Comparison of ENCODE assay signal across 14 mouse cellular contexts in the genomic region with DNA sequence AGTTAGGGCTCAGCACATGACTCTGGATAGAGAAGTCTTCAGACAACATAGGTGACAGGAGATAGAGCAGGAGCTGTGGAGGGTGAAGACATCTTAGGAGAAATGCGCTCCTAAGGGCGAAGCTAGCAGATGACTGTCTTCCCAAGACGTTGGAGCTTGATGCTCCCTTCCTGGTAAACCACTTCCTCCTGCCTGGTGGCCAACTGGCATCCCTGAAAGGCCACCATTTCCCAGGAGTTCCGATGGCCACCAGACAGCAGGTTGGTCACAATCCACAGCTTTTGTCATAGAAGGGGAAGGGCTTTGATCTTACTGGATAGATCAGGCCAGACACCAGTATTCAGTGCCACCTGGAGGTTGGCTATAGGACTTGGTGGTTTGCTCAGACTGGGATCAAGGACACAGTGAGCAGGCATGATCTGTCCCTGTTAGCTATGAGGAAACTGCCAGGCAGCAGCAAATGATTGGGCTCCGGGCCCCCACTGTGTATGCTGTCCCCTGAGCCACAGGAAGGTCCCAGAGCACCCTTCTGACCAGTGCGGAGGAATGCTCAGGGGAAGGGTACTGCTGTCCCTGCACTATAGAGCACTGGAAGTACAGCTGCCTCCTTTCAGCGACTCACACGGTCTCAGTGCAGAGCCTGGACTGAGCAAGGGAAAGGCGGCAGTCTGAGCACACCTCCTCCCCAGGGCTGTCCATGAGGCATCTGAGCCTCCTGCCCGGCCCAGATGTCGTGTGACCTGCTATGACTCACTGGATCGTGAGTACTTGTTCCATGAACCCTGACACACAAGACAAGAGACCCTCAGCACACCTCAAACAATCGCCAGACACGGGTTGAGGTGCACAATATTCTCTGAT. TPM values are rescaled to one million over a fixed set of nuclear protein-coding genes. Genes with fewer than 3 reads are reported as not detected.
DNase-seq lines count a peak whose midpoint lies in the region; ATAC-seq and TF ChIP-seq lines count a peak whose summit lies in the region.
"Had no signal": no experiment of that assay in that cellular context is flagged by ENCODE, and none has a peak within 500 bp of the region (broad histone marks: within the 10 kb centered on the region; RNA-seq: fewer than 3 reads in every experiment).

No protein-coding gene starts in this region.

- H3K9ac ChIP-seq in forebrain, embryonic 13.5 days, result no peak overlapping the region
- no peak overlapping the region for H3K9ac ChIP-seq in kidney, postnatal 0 days (ENCODE audit: low read depth, low read length)
- no peak overlapping the region for H3K9ac ChIP-seq in kidney, embryonic 14.5 days (ENCODE audit: low read depth, low read length)
- peak overlapping the region; percentile 23; the same call in 1 of the 2 replicates for H3K9ac ChIP-seq in limb, embryonic 12.5 days (replicated peaks)
- H3K9ac ChIP-seq: hindbrain, embryonic 13.5 days had no signal

- no peak for TF ChIP-seq CTCF in kidney, postnatal 0 days (IDR thresholded peaks at IDR 0.05; ENCODE audit: low read depth)

- WGBS in forebrain, embryonic 13.5 days, result 74% methylated on average over 14 of the region's 14 CpGs
- 77% methylated on average over 14 of the region's 14 CpGs for whole genome bisulfite sequencing in forebrain, embryonic 10.5 days
- 59% methylated on average over 14 of the region's 14 CpGs for WGBS in kidney, postnatal 0 days
- 71% methylated on average over 14 of the region's 14 CpGs for WGBS in kidney, embryonic 14.5 days
- whole genome bisulfite sequencing in limb, embryonic 12.5 days, result 67% methylated on average over 14 of the region's 14 CpGs

- DNase-seq in forebrain, embryonic 10.5 days (ENCODE audit: extremely low spot score, low spot score), result no peak
- no peak for DNase-seq in kidney, postnatal 0 days (ENCODE audit: low spot score)
- peak; percentile 74 for DNase-seq in MN1 (ENCODE audit: low spot score)
- no peak for DNase-seq in frontal cortex, adult 2 months (ENCODE audit: extremely low spot score in 1 of 2, low spot score in 1 of 2)
- DNase-seq: adrenal gland, adult 8-10 months; B cell, adult 2 months; cerebellum, adult 2 months; kidney, postnatal 14 days; midbrain, embryonic 14.5 days had no signal

- H3K36me3 ChIP-seq in forebrain, embryonic 13.5 days (ENCODE audit: poor library complexity, severe bottlenecking), result no peaks in the 10 kb centered on the region
- H3K36me3 ChIP-seq in forebrain, embryonic 10.5 days (replicated peaks), result no peaks in the 10 kb centered on the region
- H3K36me3 ChIP-seq in kidney, postnatal 0 days (ENCODE audit: insufficient read depth, low read length), result no peaks in the 10 kb centered on the region
- H3K36me3 ChIP-seq in kidney, embryonic 14.5 days (ENCODE audit: control insufficient read depth, insufficient read depth, low read length), result no peaks in the 10 kb centered on the region
- H3K36me3 ChIP-seq in limb, embryonic 12.5 days, result no peaks in the 10 kb centered on the region
- H3K36me3 ChIP-seq: hindbrain, embryonic 13.5 days had no signal

- no peak overlapping the region for H3K4me3 ChIP-seq in forebrain, embryonic 13.5 days
- no peak overlapping the region for H3K4me3 ChIP-seq in forebrain, embryonic 10.5 days
- no peak overlapping the region for H3K4me3 ChIP-seq in kidney, postnatal 0 days (replicated peaks; ENCODE audit: low read depth, low read length)
- H3K4me3 ChIP-seq in kidney, embryonic 14.5 days (ENCODE audit: low read length), result no peak overlapping the region
- H3K4me3 ChIP-seq in limb, embryonic 12.5 days (replicated peaks), result no peak overlapping the region
- H3K4me3 ChIP-seq: hindbrain, embryonic 13.5 days had no signal

- no peaks in the 10 kb centered on the region for H3K4me1 ChIP-seq in forebrain, embryonic 13.5 days
- H3K4me1 ChIP-seq in forebrain, embryonic 10.5 days, result no peaks in the 10 kb centered on the region
- no peaks in the 10 kb centered on the region for H3K4me1 ChIP-seq in kidney, postnatal 0 days (replicated peaks; ENCODE audit: insufficient read depth, low read length)
- H3K4me1 ChIP-seq in kidney, embryonic 14.5 days (ENCODE audit: control insufficient read depth, insufficient read depth, low read length), result 0 out of 2 replicates have a peak, but pooled peaks cover 2% of the 10 kb centered on the region
- peaks cover 7% of the 10 kb centered on the region; the same call in 1 of the 2 replicates for H3K4me1 ChIP-seq in limb, embryonic 12.5 days (replicated peaks)
- H3K4me1 ChIP-seq: hindbrain, embryonic 13.5 days had no signal

- H3K4me2 ChIP-seq in forebrain, embryonic 13.5 days, result 0 out of 2 replicates have a peak overlapping the region, but pooled peaks have one; percentile 25
- H3K4me2 ChIP-seq in kidney, postnatal 0 days (ENCODE audit: low read length), result no peak overlapping the region
- H3K4me2 ChIP-seq in kidney, embryonic 14.5 days (replicated peaks; ENCODE audit: low read depth, low read length), result no peak overlapping the region
- peak overlapping the region; percentile 35 for H3K4me2 ChIP-seq in limb, embryonic 12.5 days

- H3K27ac ChIP-seq in forebrain, embryonic 13.5 days, result no peak overlapping the region
- no peak overlapping the region for H3K27ac ChIP-seq in forebrain, embryonic 10.5 days
- H3K27ac ChIP-seq in kidney, postnatal 0 days, result no peak overlapping the region
- no peak overlapping the region for H3K27ac ChIP-seq in kidney, embryonic 14.5 days (ENCODE audit: low read depth, low read length)
- H3K27ac ChIP-seq in limb, embryonic 12.5 days, result peak overlapping the region; percentile 17; the same call in 1 of the 2 replicates
- H3K27ac ChIP-seq: hindbrain, embryonic 13.5 days had no signal

- peaks cover 15% of the 10 kb centered on the region for H3K27me3 ChIP-seq in forebrain, embryonic 13.5 days
- peaks cover 34% of the 10 kb centered on the region for H3K27me3 ChIP-seq in forebrain, embryonic 10.5 days (ENCODE audit: poor library complexity, severe bottlenecking)
- H3K27me3 ChIP-seq in kidney, postnatal 0 days (ENCODE audit: insufficient read depth, low read length), result no peaks in the 10 kb centered on the region
- H3K27me3 ChIP-seq in kidney, embryonic 14.5 days (ENCODE audit: control insufficient read depth, insufficient read depth, low read length), result peaks cover 4% of the 10 kb centered on the region; the same call in 1 of the 2 replicates
- peaks cover 20% of the 10 kb centered on the region for H3K27me3 ChIP-seq in limb, embryonic 12.5 days

- ATAC-seq in forebrain, embryonic 13.5 days, result no peak
- ATAC-seq in kidney, postnatal 0 days (replicated peaks; ENCODE audit: low FRiP score, low read depth), result peak; percentile 55; the same call in 1 of the 2 replicates
- no peak for ATAC-seq in kidney, embryonic 14.5 days (ENCODE audit: low FRiP score, low TSS enrichment)
- no peak for ATAC-seq in limb, embryonic 12.5 days (ENCODE audit: insufficient number of reproducible peaks, insufficient read depth, low FRiP score, low TSS enrichment, low read depth)
- ATAC-seq in monocyte, adult 5-6 weeks (replicated peaks; ENCODE audit: insufficient number of reproducible peaks, low FRiP score, low TSS enrichment, poor library complexity, severe bottlenecking), result no peak

- peaks cover 18% of the 10 kb centered on the region for H3K9me3 ChIP-seq in forebrain, embryonic 13.5 days (replicated peaks)
- peaks cover 29% of the 10 kb centered on the region for H3K9me3 ChIP-seq in forebrain, embryonic 10.5 days
- no peaks in the 10 kb centered on the region for H3K9me3 ChIP-seq in kidney, postnatal 0 days (replicated peaks; ENCODE audit: low read length)
- peaks cover 24% of the 10 kb centered on the region for H3K9me3 ChIP-seq in kidney, embryonic 14.5 days (ENCODE audit: control insufficient read depth, low read length)
- peaks cover 24% of the 10 kb centered on the region; the same call in 1 of the 2 replicates for H3K9me3 ChIP-seq in limb, embryonic 12.5 days

RNA-seq across cellular contexts. Expression of a gene that starts 0.6 kb away (rescaled TPM):
- 2.7 and 4.0 TPM in 2 replicates for polyA plus RNA-seq in forebrain, embryonic 13.5 days (2015; fragmentation: Nextera tagmentation; extraction: Ambion mirVana)
- 12.3 and 14.2 TPM in 2 replicates for polyA plus RNA-seq in forebrain, embryonic 10.5 days (2016; fragmentation: Nextera tagmentation; extraction: Ambion mirVana)
- 2.6 and 4.5 TPM in 2 replicates for polyA plus RNA-seq in kidney, postnatal 0 days (2015; fragmentation: Nextera tagmentation; extraction: Ambion mirVana)
- 5.2 and 7.9 TPM in 2 replicates for polyA plus RNA-seq in kidney, embryonic 14.5 days (2014; fragmentation: Nextera tagmentation; extraction: Ambion mirVana)
- polyA plus RNA-seq in limb, embryonic 12.5 days (2016; fragmentation: Nextera tagmentation; extraction: Ambion mirVana), result 6.4 and 8.4 TPM in 2 replicates
- total RNA-seq in monocyte, adult 5-6 weeks (2017), result 2.3 to 66.8 TPM (median 12.5 TPM) in 3 replicates
- 1.3 and 2.2 TPM in 2 replicates for polyA plus RNA-seq in frontal cortex, adult 2 months (2012; rRNA removed)

RNA-seq across cellular contexts. Expression of a gene that starts 22.0 kb away (rescaled TPM):
- 58.4 and 63.1 TPM in 2 replicates for polyA plus RNA-seq in forebrain, embryonic 13.5 days (2015; fragmentation: Nextera tagmentation; extraction: Ambion mirVana)
- polyA plus RNA-seq in forebrain, embryonic 10.5 days (2016; fragmentation: Nextera tagmentation; extraction: Ambion mirVana), result 39.1 and 43.3 TPM in 2 replicates
- 32.4 and 32.6 TPM in 2 replicates for polyA plus RNA-seq in kidney, postnatal 0 days (2015; fragmentation: Nextera tagmentation; extraction: Ambion mirVana)
- polyA plus RNA-seq in kidney, embryonic 14.5 days (2014; fragmentation: Nextera tagmentation; extraction: Ambion mirVana), result 19.3 and 26.2 TPM in 2 replicates
- 36.2 and 42.1 TPM in 2 replicates for polyA plus RNA-seq in limb, embryonic 12.5 days (2016; fragmentation: Nextera tagmentation; extraction: Ambion mirVana)
- total RNA-seq in monocyte, adult 5-6 weeks (2017), result 1.0 to 3.9 TPM (median 1.2 TPM) in 3 replicates
- 88.6 and 97.4 TPM in 2 replicates for polyA plus RNA-seq in frontal cortex, adult 2 months (2012; rRNA removed)

RNA-seq across cellular contexts. Expression of a gene that starts 22.0 kb away (rescaled TPM):
- 261 and 280 TPM in 2 replicates for polyA plus RNA-seq in forebrain, embryonic 13.5 days (2015; fragmentation: Nextera tagmentation; extraction: Ambion mirVana)
- 281 and 283 TPM in 2 replicates for polyA plus RNA-seq in forebrain, embryonic 10.5 days (2016; fragmentation: Nextera tagmentation; extraction: Ambion mirVana)
- 158 and 170 TPM in 2 replicates for polyA plus RNA-seq in kidney, postnatal 0 days (2015; fragmentation: Nextera tagmentation; extraction: Ambion mirVana)
- polyA plus RNA-seq in kidney, embryonic 14.5 days (2014; fragmentation: Nextera tagmentation; extraction: Ambion mirVana), result 213 and 239 TPM in 2 replicates
- 233 and 242 TPM in 2 replicates for polyA plus RNA-seq in limb, embryonic 12.5 days (2016; fragmentation: Nextera tagmentation; extraction: Ambion mirVana)
- total RNA-seq in monocyte, adult 5-6 weeks (2017), result 55.0 to 59.6 TPM (median 55.7 TPM) in 3 replicates
- polyA plus RNA-seq in frontal cortex, adult 2 months (2012; rRNA removed), result 222 and 229 TPM in 2 replicates

RNA-seq across cellular contexts. Expression of a gene that starts 30.1 kb away (rescaled TPM):
- polyA plus RNA-seq in forebrain, embryonic 13.5 days (2015; fragmentation: Nextera tagmentation; extraction: Ambion mirVana), result 0.26 TPM in 1 of 2 replicates, not detected in the other
- polyA plus RNA-seq in forebrain, embryonic 10.5 days (2016; fragmentation: Nextera tagmentation; extraction: Ambion mirVana), result 1.1 and 1.3 TPM in 2 replicates
- 1.8 and 3.6 TPM in 2 replicates for polyA plus RNA-seq in kidney, postnatal 0 days (2015; fragmentation: Nextera tagmentation; extraction: Ambion mirVana)
- 0.47 TPM in 1 of 2 replicates, not detected in the other for polyA plus RNA-seq in kidney, embryonic 14.5 days (2014; fragmentation: Nextera tagmentation; extraction: Ambion mirVana)
- polyA plus RNA-seq in limb, embryonic 12.5 days (2016; fragmentation: Nextera tagmentation; extraction: Ambion mirVana), result 4.6 and 7.2 TPM in 2 replicates
- total RNA-seq in monocyte, adult 5-6 weeks (2017), result 2.0 TPM in 1 of 3 replicates, not detected in the others
- polyA plus RNA-seq in frontal cortex, adult 2 months (2012; rRNA removed), result 5.0 and 17.1 TPM in 2 replicates

RNA-seq across cellular contexts. Expression of a gene that starts 34.2 kb away (rescaled TPM):
- polyA plus RNA-seq in forebrain, embryonic 13.5 days (2015; fragmentation: Nextera tagmentation; extraction: Ambion mirVana), result 58.6 and 67.7 TPM in 2 replicates
- polyA plus RNA-seq in forebrain, embryonic 10.5 days (2016; fragmentation: Nextera tagmentation; extraction: Ambion mirVana), result 110 and 111 TPM in 2 replicates
- polyA plus RNA-seq in kidney, postnatal 0 days (2015; fragmentation: Nextera tagmentation; extraction: Ambion mirVana), result 66.0 and 73.0 TPM in 2 replicates
- 58.2 and 80.3 TPM in 2 replicates for polyA plus RNA-seq in kidney, embryonic 14.5 days (2014; fragmentation: Nextera tagmentation; extraction: Ambion mirVana)
- 73.4 and 77.6 TPM in 2 replicates for polyA plus RNA-seq in limb, embryonic 12.5 days (2016; fragmentation: Nextera tagmentation; extraction: Ambion mirVana)
- 25.1 to 42.4 TPM (median 31.8 TPM) in 3 replicates for total RNA-seq in monocyte, adult 5-6 weeks (2017)
- polyA plus RNA-seq in frontal cortex, adult 2 months (2012; rRNA removed), result 45.1 and 45.7 TPM in 2 replicates

Comparison
In these comparisons a context has a peak if more than half of its experiments do, and no peak if none do; other contexts are left out.
1. H3K4me2 ChIP-seq: peak in forebrain, embryonic 13.5 days (single experiment) and limb, embryonic 12.5 days (single experiment); none in kidney, postnatal 0 days (single experiment) and kidney, embryonic 14.5 days (single experiment).